Mouse (Mus musculus): Measurements from ENCODE around the gene Arfgap3.
"Not testable (repeated sequence)": the region's sequence is repeated elsewhere in the genome, so short reads cannot be mapped to it uniquely, and the experiment has no call there.

DNA sequence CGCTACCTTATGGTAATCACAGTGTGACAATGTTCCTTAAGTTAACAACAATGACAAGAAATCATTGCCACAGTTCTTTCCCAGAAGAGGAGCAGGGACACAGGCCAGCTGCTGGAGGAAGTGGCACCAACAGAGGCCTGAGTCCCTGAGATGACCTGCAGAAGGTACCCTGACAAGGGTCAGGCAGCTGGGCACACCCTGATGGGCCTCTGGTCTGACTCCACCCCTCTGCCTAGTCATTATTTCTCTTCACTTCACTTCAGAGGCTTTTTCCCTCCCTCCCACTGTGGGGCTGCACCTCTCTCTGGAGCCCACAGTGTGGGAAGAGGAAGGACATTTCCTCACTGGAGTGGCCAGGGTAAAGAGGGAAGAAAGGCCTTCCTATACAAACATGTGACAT is 12.8 kb upstream of the Arfgap3 start:
- TF ChIP-seq CTCF (IDR thresholded peaks at IDR 0.05; ENCODE audit: extremely low read depth, insufficient read length, insufficient replicate concordance, low read depth, low read length); POLR2A (IDR thresholded peaks at IDR 0.05; ENCODE audit: low read depth, low read length): not testable (repeated sequence)
